Mouse (Mus musculus): ENCODE data around the gene Epha2. TPM values are rescaled to one million over a fixed set of nuclear protein-coding genes. Genes with fewer than 3 reads are reported as not detected.

The Epha2 gene
- polyA plus RNA-seq, 1 experiment from 2014 or later: 2.6 TPM

DNA sequence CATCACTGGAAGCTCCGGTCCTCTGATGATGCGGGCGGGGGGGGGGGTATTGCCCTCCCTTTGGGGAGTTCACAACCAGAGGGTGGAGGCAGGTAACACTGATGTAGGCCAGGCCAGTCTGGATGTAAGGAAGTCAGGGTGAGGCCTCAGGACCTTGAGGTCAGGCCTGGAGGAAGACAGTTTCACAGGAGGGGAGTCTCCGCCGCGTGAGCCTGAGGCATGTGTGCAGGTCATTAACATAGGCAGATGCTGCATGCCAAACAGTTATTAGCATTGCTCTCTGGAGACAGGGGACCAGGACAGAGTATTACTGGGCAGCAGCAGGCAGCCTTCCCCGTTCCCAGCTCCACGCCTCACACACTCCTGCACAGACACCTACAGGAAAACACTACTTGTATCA is 12.9 kb upstream of the Epha2 start:
- H3K4me3 ChIP-seq: no peak overlapping the region
- H3K4me1 ChIP-seq: peaks cover 33% of the 10 kb centered on the region

DNA sequence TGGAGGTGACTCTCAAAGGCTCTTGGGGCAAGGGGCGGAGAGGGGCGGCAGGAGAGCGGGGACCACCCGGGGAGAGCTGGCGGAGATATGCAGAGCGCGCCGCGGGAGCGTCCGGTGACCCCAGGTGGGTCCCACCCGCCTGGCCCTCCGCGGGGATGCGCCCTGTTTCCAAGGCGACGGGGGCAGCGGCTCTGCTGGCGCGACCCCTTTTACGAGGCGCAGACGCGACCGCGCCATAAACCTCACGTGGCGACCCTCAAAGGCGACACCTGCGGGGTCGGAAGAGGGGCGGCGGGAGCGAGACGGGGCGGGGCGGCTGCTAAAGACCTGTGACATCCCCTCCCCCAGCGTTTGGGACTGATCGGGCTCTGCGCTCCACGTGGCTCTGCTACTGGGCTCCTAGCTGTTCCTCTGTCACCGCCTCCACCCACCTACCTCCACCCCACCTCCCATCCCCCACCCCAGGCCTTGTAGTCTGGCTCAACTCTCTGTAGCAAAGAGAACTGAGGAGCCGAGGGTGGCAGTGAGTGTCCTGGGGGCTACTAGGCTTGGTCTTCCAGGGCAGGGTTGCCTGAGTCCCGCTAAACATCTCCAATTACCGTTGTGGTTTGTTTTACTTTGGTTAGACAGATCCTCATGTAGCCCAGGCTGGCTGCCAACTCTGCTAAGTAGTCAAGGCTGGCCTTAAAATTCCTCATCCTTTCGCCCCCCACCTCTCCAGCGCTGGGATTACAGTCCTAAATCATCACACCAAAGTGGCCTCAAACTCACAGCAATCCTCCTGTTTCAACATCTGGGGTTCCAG is 9.3 kb upstream of the Epha2 start:
- Histone ChIP-seq H3K9me3 (no peaks in the 10 kb centered on the region), H3K4me2 (peak overlapping the region; percentile 67), H3K4me1 (peaks cover 43% of the 10 kb centered on the region), H3K9ac (peak overlapping the region; percentile 58), H3K4me3 (peak overlapping the region; percentile 34), H3K36me3 (no peaks in the 10 kb centered on the region), H3K27me3 (peaks cover 92% of the 10 kb centered on the region), H3K27ac (no peak overlapping the region)
- no peak for ATAC-seq (ENCODE audit: insufficient number of reproducible peaks, insufficient read depth, low FRiP score, low TSS enrichment, low read depth)
- 2% methylated on average over 47 of the region's 47 CpGs for WGBS

More for the DNA sequence above, 12.9 kb upstream of the Epha2 start:
- H3K9me3 ChIP-seq: no peaks in the 10 kb centered on the region
- peaks cover 87% of the 10 kb centered on the region for H3K27me3 ChIP-seq
- ATAC-seq (ENCODE audit: insufficient number of reproducible peaks, insufficient read depth, low FRiP score, low TSS enrichment, low read depth): no peak
- H3K4me2 ChIP-seq: no peak overlapping the region
- no peak overlapping the region for H3K27ac ChIP-seq
- WGBS: 40% methylated on average over 8 of the region's 8 CpGs
- H3K9ac ChIP-seq: no peak overlapping the region
- H3K36me3 ChIP-seq: no peaks in the 10 kb centered on the region

DNA sequence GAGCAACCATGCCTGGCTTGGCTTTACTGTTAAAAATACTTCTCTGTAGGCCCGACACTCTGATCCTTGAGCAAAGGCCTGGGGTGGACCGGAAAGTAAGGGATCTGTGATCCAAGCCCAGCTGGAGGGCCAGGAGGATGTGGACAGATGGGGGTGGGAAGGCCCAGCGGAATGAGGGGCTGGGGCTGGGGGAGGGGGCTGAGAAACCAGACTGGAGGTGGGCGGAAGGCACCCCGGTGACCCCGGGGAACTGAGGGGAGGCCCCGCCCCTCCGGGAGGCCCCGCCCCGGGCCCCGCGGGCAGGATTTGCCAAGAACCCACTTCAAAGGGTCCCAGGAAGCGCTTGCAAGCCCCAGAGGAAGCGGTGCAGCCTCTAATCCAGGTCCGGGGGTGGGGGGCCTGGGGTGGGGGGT is 5.3 kb upstream of the Epha2 start:
- H3K4me3 ChIP-seq: peak overlapping the region; percentile 9
- 0 out of 2 replicates have a peak overlapping the region, but pooled peaks have one; percentile 16 for H3K9ac ChIP-seq
- H3K4me1 ChIP-seq: peaks cover 48% of the 10 kb centered on the region
- peak overlapping the region; percentile 43 for H3K4me2 ChIP-seq
- 5% methylated on average over 14 of the region's 15 CpGs for WGBS
- H3K27me3 ChIP-seq: peaks cover 78% of the 10 kb centered on the region
- no peaks in the 10 kb centered on the region for H3K9me3 ChIP-seq
- ATAC-seq (ENCODE audit: insufficient number of reproducible peaks, insufficient read depth, low FRiP score, low TSS enrichment, low read depth): no peak
- H3K36me3 ChIP-seq: no peaks in the 10 kb centered on the region
- no peak overlapping the region for H3K27ac ChIP-seq

DNA sequence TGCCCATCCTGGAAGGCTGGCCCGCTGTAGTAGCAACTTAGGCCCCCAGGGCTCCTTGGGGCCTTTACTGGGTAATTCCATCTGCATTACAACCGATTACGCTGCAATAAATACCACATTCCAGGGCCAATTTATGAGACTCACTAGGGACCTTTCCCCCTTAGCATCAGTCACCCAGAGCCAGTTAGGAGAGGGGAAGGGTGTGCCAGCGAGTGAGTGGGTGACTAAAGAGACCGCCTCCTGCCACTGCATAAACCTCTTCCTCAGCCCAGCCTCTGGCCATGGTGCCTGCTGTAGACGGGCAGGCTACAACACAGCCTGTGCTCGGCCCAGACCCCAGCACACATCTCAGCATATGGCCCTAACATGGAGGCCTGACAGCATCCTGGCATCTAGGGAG is 3.1 kb upstream of the Epha2 start:
- H3K27ac ChIP-seq: no peak overlapping the region
- 55% methylated on average over 7 of the region's 7 CpGs for WGBS
- H3K9me3 ChIP-seq: no peaks in the 10 kb centered on the region
- H3K4me2 ChIP-seq: no peak overlapping the region
- no peak overlapping the region for H3K4me3 ChIP-seq
- no peaks in the 10 kb centered on the region for H3K36me3 ChIP-seq
- H3K4me1 ChIP-seq: peaks cover 55% of the 10 kb centered on the region
- ATAC-seq (ENCODE audit: insufficient number of reproducible peaks, insufficient read depth, low FRiP score, low TSS enrichment, low read depth): no peak
- H3K9ac ChIP-seq: no peak overlapping the region
- peaks cover 78% of the 10 kb centered on the region for H3K27me3 ChIP-seq

DNA sequence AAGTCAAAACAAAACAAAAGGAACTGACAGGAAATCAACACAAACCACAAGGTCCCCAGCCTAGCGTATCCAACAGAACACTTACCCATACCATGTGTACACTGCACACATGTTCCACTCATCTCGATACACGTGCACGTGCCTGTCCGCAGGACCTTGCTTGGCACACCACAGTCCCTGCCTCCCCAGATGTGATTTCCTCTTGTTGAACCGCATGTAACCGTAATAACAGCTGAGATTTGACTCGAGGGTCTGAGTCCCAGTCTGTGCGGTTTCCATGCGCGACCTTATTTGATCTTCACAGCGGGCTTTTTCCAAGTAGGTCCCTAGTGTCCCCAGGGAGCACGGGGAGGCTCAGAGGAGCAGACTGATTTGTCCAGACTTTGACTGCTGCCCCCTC is 1.7 kb upstream of the Epha2 start:
- ATAC-seq (ENCODE audit: insufficient number of reproducible peaks, insufficient read depth, low FRiP score, low TSS enrichment, low read depth): no peak
- peaks cover 63% of the 10 kb centered on the region for H3K4me1 ChIP-seq
- H3K4me2 ChIP-seq: no peak overlapping the region
- no peaks in the 10 kb centered on the region for H3K36me3 ChIP-seq
- WGBS: 43% methylated on average over 13 of the region's 13 CpGs
- H3K4me3 ChIP-seq: no peak overlapping the region
- H3K9ac ChIP-seq: no peak overlapping the region
- H3K27me3 ChIP-seq: peaks cover 80% of the 10 kb centered on the region
- H3K9me3 ChIP-seq: no peaks in the 10 kb centered on the region
- no peak overlapping the region for H3K27ac ChIP-seq

DNA sequence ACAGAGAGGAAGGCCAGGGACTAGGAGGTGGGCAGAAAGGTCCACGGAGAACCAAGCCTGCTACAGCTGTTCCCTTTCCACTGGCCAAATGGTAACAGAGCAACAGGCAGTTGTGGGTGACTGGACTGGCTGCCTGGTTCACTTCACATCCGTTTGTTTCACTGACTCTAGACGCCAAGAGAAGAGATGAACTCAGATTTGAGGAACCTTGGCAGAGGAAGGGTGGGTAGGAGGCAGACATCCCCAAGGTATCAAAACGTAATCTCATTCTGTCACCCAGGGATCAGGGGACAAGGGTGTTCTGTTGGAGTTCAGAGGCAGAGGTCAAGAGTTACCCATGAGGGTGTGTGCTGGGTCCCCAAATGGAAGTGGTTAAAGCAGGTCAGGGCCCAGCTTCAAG is 844 bp upstream of the Epha2 start:
- no peak overlapping the region for H3K27ac ChIP-seq
- peaks cover 62% of the 10 kb centered on the region for H3K4me1 ChIP-seq
- H3K9ac ChIP-seq: no peak overlapping the region
- peaks cover 78% of the 10 kb centered on the region for H3K27me3 ChIP-seq
- no peak overlapping the region for H3K4me3 ChIP-seq
- no peaks in the 10 kb centered on the region for H3K9me3 ChIP-seq
- H3K36me3 ChIP-seq: no peaks in the 10 kb centered on the region
- 62% methylated on average over 4 of the region's 4 CpGs for WGBS
- no peak for ATAC-seq (ENCODE audit: insufficient number of reproducible peaks, insufficient read depth, low FRiP score, low TSS enrichment, low read depth)
- no peak overlapping the region for H3K4me2 ChIP-seq

DNA sequence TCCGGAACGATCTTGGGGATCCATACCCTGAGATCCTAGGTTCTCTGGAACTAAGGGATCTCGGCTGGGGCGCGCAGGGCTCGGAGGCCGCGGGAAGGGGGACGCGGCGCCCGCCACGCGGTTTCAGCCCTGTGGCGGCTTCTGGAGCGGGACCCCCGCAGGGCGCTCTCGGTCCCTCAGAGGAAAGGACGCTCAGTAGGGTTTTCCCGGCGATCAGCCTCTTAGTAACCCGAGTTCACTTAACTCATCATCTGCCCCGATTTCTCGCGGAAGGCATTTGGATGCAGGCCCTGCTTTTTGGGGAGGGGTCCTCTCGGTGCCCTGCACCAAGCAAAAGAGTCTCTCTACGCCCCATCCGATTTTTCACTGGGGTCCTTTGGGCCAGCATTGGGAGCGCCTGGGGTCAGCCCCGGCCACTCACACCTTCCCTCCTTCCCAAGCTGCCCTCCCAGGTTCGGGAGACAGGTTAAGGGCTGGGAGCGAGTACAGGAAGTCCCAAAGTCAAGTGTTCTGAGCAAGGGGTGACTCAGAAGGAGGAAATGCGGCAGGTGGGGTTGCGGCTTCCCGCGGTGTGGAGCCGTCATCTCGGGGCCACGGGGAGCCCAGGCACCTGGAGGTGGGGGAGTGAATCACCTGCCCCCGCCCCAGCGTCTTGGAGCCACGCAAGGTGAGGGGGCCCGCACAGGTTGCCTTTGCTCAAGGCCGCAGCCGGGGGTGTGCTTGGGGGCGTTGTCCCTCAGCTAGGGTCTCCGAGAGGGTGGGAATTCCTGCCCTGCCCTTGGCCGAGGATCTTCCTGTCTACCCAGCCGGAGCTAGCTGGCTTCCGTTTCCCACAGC is 769 bp downstream of the Epha2 start:
- Histone ChIP-seq H3K27me3 (peaks cover 61% of the 10 kb centered on the region), H3K27ac (peak overlapping the region; percentile 44; the same call in 1 of the 2 replicates), H3K9ac (peak overlapping the region; percentile 83), H3K4me3 (peak overlapping the region; percentile 65), H3K36me3 (no peaks in the 10 kb centered on the region), H3K9me3 (no peaks in the 10 kb centered on the region), H3K4me1 (peaks cover 60% of the 10 kb centered on the region), H3K4me2 (peak overlapping the region; percentile 95)
- under 1% methylated on average over 51 of the region's 51 CpGs for WGBS
- ATAC-seq (ENCODE audit: insufficient number of reproducible peaks, insufficient read depth, low FRiP score, low TSS enrichment, low read depth): no peak

DNA sequence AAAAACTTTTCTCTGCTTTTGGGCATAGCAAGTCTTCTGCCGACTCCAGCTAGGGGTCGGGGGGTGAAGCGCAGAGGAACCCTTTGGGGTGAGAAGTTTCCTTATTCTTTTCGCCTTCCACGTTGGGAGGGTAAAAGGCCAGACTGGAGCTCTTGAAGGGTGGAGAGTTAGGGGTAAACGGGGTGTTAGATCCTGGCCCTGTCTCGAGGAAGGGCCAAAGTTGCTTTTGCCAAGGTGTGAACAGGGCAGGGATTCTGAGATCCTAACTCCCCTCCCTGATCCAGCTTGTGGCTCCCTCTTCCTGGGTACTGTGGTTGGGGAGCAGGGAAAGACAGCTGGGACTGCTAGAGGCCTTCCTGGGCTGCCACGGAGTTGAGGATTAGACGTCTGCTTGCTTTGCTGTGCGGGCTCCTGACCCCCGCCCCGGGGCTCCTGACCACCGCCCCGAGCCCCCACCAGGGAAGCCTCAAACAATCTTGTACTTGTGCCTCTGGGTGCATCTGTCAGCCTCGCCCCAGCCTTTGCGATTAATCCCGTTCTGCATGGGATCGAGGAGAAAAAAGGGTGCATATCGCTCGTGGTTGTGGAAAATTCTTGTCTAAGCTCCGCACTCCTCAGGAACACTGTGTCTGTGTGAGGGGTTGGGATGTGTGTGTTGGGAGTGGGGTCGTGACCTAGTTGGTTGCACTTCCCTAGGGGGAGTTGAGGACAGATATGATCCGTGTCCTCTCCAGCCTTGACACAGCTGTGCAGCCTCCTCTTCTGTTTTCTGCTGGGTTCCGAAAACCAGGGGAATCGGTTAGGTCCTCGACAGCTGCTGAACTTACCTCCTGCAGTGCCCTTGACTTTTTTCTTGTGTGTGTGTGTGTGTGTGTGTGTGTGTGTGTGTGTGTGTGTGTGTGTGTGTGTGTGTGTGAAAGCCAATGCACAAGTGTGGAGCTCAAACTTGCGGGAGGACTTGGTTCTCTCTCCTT is 1.7 kb downstream of the Epha2 start:
- Histone ChIP-seq H3K36me3 (no peaks in the 10 kb centered on the region), H3K4me2 (peak overlapping the region; percentile 95), H3K27me3 (peaks cover 55% of the 10 kb centered on the region), H3K27ac (0 out of 2 replicates have a peak overlapping the region, but pooled peaks have one; percentile 28), H3K9me3 (no peaks in the 10 kb centered on the region), H3K4me1 (peaks cover 59% of the 10 kb centered on the region), H3K4me3 (peak overlapping the region; percentile 65), H3K9ac (peak overlapping the region; percentile 83)
- 10% methylated on average over 27 of the region's 27 CpGs for WGBS
- no peak for ATAC-seq (ENCODE audit: insufficient number of reproducible peaks, insufficient read depth, low FRiP score, low TSS enrichment, low read depth)

DNA sequence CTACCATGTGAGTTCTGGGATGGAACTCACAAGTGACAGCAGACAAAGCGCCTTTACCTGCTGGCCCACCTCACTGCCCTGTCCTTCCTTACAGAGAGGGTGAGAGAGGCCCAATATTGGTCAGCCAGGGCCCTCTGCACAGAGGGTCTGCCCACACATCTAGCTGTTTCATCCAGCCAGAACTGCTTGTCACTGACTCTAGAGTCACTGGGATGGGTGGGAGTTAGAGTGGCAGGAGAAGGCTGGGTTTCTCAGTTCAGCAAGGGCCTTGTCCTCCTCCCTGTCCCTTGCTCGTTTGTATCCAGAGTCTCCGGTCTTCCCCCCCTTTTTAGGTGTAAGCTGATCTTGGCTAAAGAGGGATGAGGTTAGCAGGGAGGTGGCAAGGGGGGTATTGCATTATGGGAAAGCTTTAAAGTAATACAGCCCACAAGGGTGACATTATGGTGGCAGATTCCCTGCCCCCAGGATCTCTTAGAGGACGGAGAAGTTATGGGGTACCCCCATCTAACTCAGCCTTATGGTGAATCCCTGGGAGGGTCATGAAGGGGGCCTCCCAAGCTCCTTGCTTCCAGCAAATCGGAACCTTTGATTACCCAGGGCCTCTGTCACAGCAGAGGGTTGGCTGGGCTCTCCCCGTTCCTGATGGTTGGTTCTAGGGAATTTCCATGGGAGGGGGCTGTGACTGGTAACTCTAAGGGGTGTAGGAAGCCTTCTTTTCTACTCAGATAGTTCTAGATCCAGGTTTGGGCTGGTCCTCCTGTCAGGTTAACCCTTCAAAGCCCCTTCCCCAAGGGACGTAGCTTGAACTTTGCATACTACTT is 2.6 kb downstream of the Epha2 start:
- H3K4me1 ChIP-seq: peaks cover 56% of the 10 kb centered on the region

DNA sequence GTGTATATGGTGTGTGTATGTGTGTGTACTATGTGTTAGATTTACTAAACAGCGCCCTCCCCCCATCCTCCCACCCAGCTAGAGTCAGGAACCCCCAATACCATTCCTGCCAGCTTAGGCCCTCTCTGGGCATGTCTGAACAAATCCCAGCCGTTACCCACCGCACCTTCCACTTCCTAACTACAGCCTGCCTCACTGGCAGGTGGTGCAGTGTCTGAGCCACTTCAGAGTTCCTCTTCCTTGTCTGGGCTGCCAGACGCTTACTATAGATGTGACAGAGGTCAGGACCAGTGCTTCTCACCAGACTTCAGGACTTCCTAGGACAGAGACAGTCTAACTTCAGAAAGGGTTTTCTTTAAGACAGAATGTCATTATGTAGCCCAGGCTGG is 3.2 kb downstream of the Epha2 start:
- Histone ChIP-seq H3K27ac (no peak overlapping the region), H3K27me3 (peaks cover 51% of the 10 kb centered on the region), H3K4me3 (no peak overlapping the region), H3K4me2 (peak overlapping the region; percentile 95), H3K9me3 (no peaks in the 10 kb centered on the region), H3K36me3 (peaks cover 4% of the 10 kb centered on the region; the same call in 1 of the 2 replicates), H3K4me1 (peaks cover 52% of the 10 kb centered on the region), H3K9ac (no peak overlapping the region)
- 77% methylated on average over 4 of the region's 4 CpGs for WGBS
- no peak for ATAC-seq (ENCODE audit: insufficient number of reproducible peaks, insufficient read depth, low FRiP score, low TSS enrichment, low read depth)

More for the DNA sequence above, 2.6 kb downstream of the Epha2 start:
- ATAC-seq (ENCODE audit: insufficient number of reproducible peaks, insufficient read depth, low FRiP score, low TSS enrichment, low read depth): no peak
- peaks cover 55% of the 10 kb centered on the region for H3K27me3 ChIP-seq
- 46% methylated on average over 7 of the region's 7 CpGs for WGBS
- peak overlapping the region; percentile 95 for H3K4me2 ChIP-seq
- H3K9me3 ChIP-seq: no peaks in the 10 kb centered on the region
- H3K4me3 ChIP-seq: peak overlapping the region; percentile 65
- H3K36me3 ChIP-seq: peaks cover 2% of the 10 kb centered on the region; the same call in 1 of the 2 replicates
- peak overlapping the region; percentile 32; the same call in 1 of the 2 replicates for H3K9ac ChIP-seq
- H3K27ac ChIP-seq: no peak overlapping the region
